12 mouse cellular contexts compared by ENCODE assay signal in genomic region chr5:150333328-150333731, GRCm38 (mm10).
DNase-seq lines count a peak whose midpoint lies in the region; ATAC-seq lines count a peak whose summit lies in the region.
"Had no signal": no experiment of that assay in that cellular context is flagged by ENCODE, and none has a peak within 500 bp of the region (broad histone marks: within the 10 kb centered on the region; RNA-seq: fewer than 3 reads in every experiment).

No protein-coding gene starts in this region.

- H3K9ac ChIP-seq in embryonic facial prominence, embryonic 14.5 days (ENCODE audit: low read depth, low read length) = no peak overlapping the region
- H3K9ac ChIP-seq in intestine, embryonic 14.5 days (ENCODE audit: low read length) = no peak overlapping the region

- no peaks in the 10 kb centered on the region for H3K27me3 ChIP-seq in embryonic facial prominence, embryonic 14.5 days (replicated peaks; ENCODE audit: control insufficient read depth, insufficient read depth, low read length)
- no peaks in the 10 kb centered on the region for H3K27me3 ChIP-seq in embryonic facial prominence, embryonic 10.5 days (replicated peaks; ENCODE audit: low read depth, poor library complexity, severe bottlenecking)
- no peaks in the 10 kb centered on the region for H3K27me3 ChIP-seq in intestine, embryonic 14.5 days (replicated peaks; ENCODE audit: control insufficient read depth, insufficient read depth, low read length)

- H3K4me3 ChIP-seq in embryonic facial prominence, embryonic 14.5 days (ENCODE audit: low read depth, low read length) = no peak overlapping the region
- no peak overlapping the region for H3K4me3 ChIP-seq in embryonic facial prominence, embryonic 10.5 days
- no peak overlapping the region for H3K4me3 ChIP-seq in intestine, embryonic 14.5 days (ENCODE audit: low read depth, low read length)

- no peaks in the 10 kb centered on the region for H3K36me3 ChIP-seq in embryonic facial prominence, embryonic 14.5 days (ENCODE audit: control insufficient read depth, insufficient read depth, low read length)
- H3K36me3 ChIP-seq in embryonic facial prominence, embryonic 10.5 days (replicated peaks) = no peaks in the 10 kb centered on the region
- no peaks in the 10 kb centered on the region for H3K36me3 ChIP-seq in intestine, embryonic 14.5 days (ENCODE audit: control insufficient read depth, insufficient read depth, low read length)

- H3K4me2 ChIP-seq in embryonic facial prominence, embryonic 14.5 days (ENCODE audit: low read depth, low read length) = no peak overlapping the region
- H3K4me2 ChIP-seq in intestine, embryonic 14.5 days (ENCODE audit: low read length) = peak overlapping the region; percentile 22

- no peak overlapping the region for H3K27ac ChIP-seq in embryonic facial prominence, embryonic 14.5 days (replicated peaks; ENCODE audit: low read depth, low read length)
- H3K27ac ChIP-seq in embryonic facial prominence, embryonic 10.5 days (replicated peaks) = no peak overlapping the region
- 0 out of 2 replicates have a peak overlapping the region, but pooled peaks have one; percentile 7 for H3K27ac ChIP-seq in intestine, embryonic 14.5 days (ENCODE audit: low read depth)

- no peaks in the 10 kb centered on the region for H3K4me1 ChIP-seq in embryonic facial prominence, embryonic 14.5 days (ENCODE audit: control insufficient read depth, insufficient read depth, low read length)
- H3K4me1 ChIP-seq in embryonic facial prominence, embryonic 10.5 days = peaks cover 12% of the 10 kb centered on the region
- peaks cover 3% of the 10 kb centered on the region; the same call in 1 of the 2 replicates for H3K4me1 ChIP-seq in intestine, embryonic 14.5 days (replicated peaks; ENCODE audit: control insufficient read depth, insufficient read depth, low read length)

- ATAC-seq in embryonic facial prominence, embryonic 14.5 days (ENCODE audit: low read depth) = no peak
- peak; percentile 84 for ATAC-seq in intestine, embryonic 14.5 days (replicated peaks; ENCODE audit: low FRiP score, low TSS enrichment, low read depth)
- ATAC-seq: forebrain, embryonic 14.5 days had no signal

- no peaks in the 10 kb centered on the region for H3K9me3 ChIP-seq in embryonic facial prominence, embryonic 14.5 days (ENCODE audit: control insufficient read depth, low read length)
- H3K9me3 ChIP-seq in embryonic facial prominence, embryonic 10.5 days = no peaks in the 10 kb centered on the region
- no peaks in the 10 kb centered on the region for H3K9me3 ChIP-seq in intestine, embryonic 14.5 days (ENCODE audit: control insufficient read depth, low read length)

- DNase-seq in embryonic facial prominence, embryonic 14.5 days (ENCODE audit: low spot score) = peak; percentile 24
- no peak for DNase-seq in embryonic facial prominence, embryonic 10.5 days (ENCODE audit: low spot score)
- peak; percentile 24 to 33 for DNase-seq in urinary bladder, adult 18-20 months (ENCODE audit: low spot score in 2 of 2)
- DNase-seq in urinary bladder, postnatal 25 days (ENCODE audit: low spot score) = no peak
- peak; percentile 55 for DNase-seq in intestine, embryonic 14.5 days (ENCODE audit: low spot score)
- peak; percentile 43 for DNase-seq in urinary bladder, postnatal 14 days (ENCODE audit: low spot score)
- DNase-seq in neural tube, embryonic 10.5 days (ENCODE audit: extremely low spot score, low spot score) = no peak
- DNase-seq in kidney, postnatal 14 days = no peak
- DNase-seq: lung, adult 2 months; spleen, adult 18-20 months; thymus, postnatal 4 days had no signal

- WGBS in embryonic facial prominence, embryonic 14.5 days = 51% methylated on average over 10 of the region's 10 CpGs
- WGBS in embryonic facial prominence, embryonic 10.5 days = 72% methylated on average over 10 of the region's 10 CpGs
- 52% methylated on average over 10 of the region's 10 CpGs for WGBS in intestine, embryonic 14.5 days

Comparison
In these comparisons a context has a peak if more than half of its experiments do, and no peak if none do; other contexts are left out.
1. DNase-seq: peak in embryonic facial prominence, embryonic 14.5 days (single experiment), urinary bladder, adult 18-20 months (2 of 2), intestine, embryonic 14.5 days (single experiment) and urinary bladder, postnatal 14 days (single experiment); none in embryonic facial prominence, embryonic 10.5 days (single experiment), urinary bladder, postnatal 25 days (single experiment), neural tube, embryonic 10.5 days (single experiment) and kidney, postnatal 14 days (single experiment).